Mouse (Mus musculus) limb, embryonic 12.5 days (tissue): Measurements from ENCODE around the gene Apobr. TPM values are rescaled to one million over a fixed set of nuclear protein-coding genes. Genes with fewer than 3 reads are reported as not detected.

ENCODE experiments used
- ATAC-seq: fragments of 200-750 bp; cut with Nextera tagmentation; 2 replicates; pipeline ENCODE4 v1.8.0; 2017; ENCODE audit warnings: low read depth, moderate TSS enrichment; ENCODE audit not compliant: insufficient number of reproducible peaks, insufficient read depth, low FRiP score, low TSS enrichment
- H3K27ac ChIP-seq: fragments of 300-500 bp; sonication (generic); 2 replicates; pipeline ENCODE4 v1.5.1; 2016; ENCODE audit warnings: mild to moderate bottlenecking, moderate library complexity
- H3K27me3 ChIP-seq: fragments of 300-500 bp; sonication (generic); 2 replicates; pipeline ENCODE4 v1.6.1; 2016; ENCODE audit warnings: mild to moderate bottlenecking, moderate library complexity
- H3K36me3 ChIP-seq: fragments of 300-500 bp; sonication (generic); 2 replicates; pipeline ENCODE4 v1.6.1; 2016; ENCODE audit warnings: mild to moderate bottlenecking, moderate library complexity
- H3K4me1 ChIP-seq: fragments of 300-500 bp; sonication (generic); replicated peaks from 2 replicates; pipeline ENCODE4 v1.6.1; 2016
- H3K4me2 ChIP-seq: fragments of 300-500 bp; sonication (generic); 2 replicates; pipeline ENCODE4 v1.6.1; 2016; ENCODE audit warnings: mild to moderate bottlenecking, moderate library complexity
- H3K4me3 ChIP-seq: fragments of 300-500 bp; sonication (generic); replicated peaks from 2 replicates; pipeline ENCODE4 v1.5.1; 2016; ENCODE audit warnings: mild to moderate bottlenecking
- H3K9ac ChIP-seq: fragments of 300-500 bp; sonication (generic); replicated peaks from 2 replicates; pipeline ENCODE4 v1.6.1; 2016; ENCODE audit warnings: mild to moderate bottlenecking, moderate library complexity
- H3K9me3 ChIP-seq: fragments of 300-500 bp; sonication (generic); 2 replicates; pipeline ENCODE4 v1.6.1; 2016; ENCODE audit warnings: mild to moderate bottlenecking, moderate library complexity
- WGBS: fragments of 180-500 bp; shearing (Covaris S2); methylation state at CpG from one replicate; pipeline ENCODE4 v1.1.7; 2016; 5-methylcytosine and 5-hydroxymethylcytosine counted together
- polyA plus RNA-seq: library from polyadenylated mRNA; unstranded; fragments of >200 nt; fragmentation: Nextera tagmentation; extraction: Ambion mirVana; gene quantifications from 2 replicates; pipeline ENCODE4 v1.2.1, GENCODE M21; 2016

The Apobr gene
- polyA plus RNA-seq, 1 experiment from 2014 or later, result 0.56 TPM

DNA sequence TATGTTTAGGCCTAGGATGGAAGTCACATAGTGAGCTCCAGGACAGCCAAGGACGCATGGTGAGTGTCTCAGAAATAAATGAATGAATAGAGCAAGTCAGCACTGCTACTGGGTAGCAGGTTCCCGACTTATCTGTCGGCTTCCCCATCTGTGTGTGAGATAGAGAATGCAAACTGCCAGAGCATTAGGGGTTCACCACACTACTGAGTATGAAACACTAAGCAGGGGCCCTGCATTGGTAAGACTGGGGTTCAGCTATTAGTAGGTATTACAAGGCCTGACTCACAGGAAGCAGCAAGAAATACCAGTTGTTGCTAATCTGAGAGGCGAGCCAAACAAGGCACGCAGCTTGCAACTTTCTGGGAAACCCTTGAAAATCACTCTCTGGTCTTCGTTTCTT lies 14.2 kb downstream of the Apobr start:
- no peak overlapping the region for H3K9ac ChIP-seq
- no peak overlapping the region for H3K4me2 ChIP-seq
- no peaks in the 10 kb centered on the region for H3K4me1 ChIP-seq
- no peaks in the 10 kb centered on the region for H3K36me3 ChIP-seq
- no peak overlapping the region for H3K27ac ChIP-seq
- no peaks in the 10 kb centered on the region for H3K9me3 ChIP-seq
- H3K27me3 ChIP-seq, result no peaks in the 10 kb centered on the region
- 82% methylated on average over 6 of the region's 6 CpGs for WGBS
- no peak overlapping the region for H3K4me3 ChIP-seq
- no peak for ATAC-seq

- no peak overlapping the region for H3K27ac ChIP-seq
- H3K4me2 ChIP-seq, result no peak overlapping the region
- H3K4me3 ChIP-seq, result no peak overlapping the region
- no peaks in the 10 kb centered on the region for H3K27me3 ChIP-seq
- no peak for ATAC-seq
- H3K9ac ChIP-seq, result no peak overlapping the region
- 47% methylated on average over 3 of the region's 5 CpGs for WGBS
- H3K36me3 ChIP-seq, result no peaks in the 10 kb centered on the region
- no peaks in the 10 kb centered on the region for H3K4me1 ChIP-seq
- H3K9me3 ChIP-seq, result no peaks in the 10 kb centered on the region
These were observed 17.2 kb downstream of the Apobr start for GRCm38 (mm10) chr7:126601896-126602295.

- H3K4me3 ChIP-seq, result no peak overlapping the region
These were observed 17.9 kb downstream of the Apobr start for GRCm38 (mm10) chr7:126602650-126603049.

DNA sequence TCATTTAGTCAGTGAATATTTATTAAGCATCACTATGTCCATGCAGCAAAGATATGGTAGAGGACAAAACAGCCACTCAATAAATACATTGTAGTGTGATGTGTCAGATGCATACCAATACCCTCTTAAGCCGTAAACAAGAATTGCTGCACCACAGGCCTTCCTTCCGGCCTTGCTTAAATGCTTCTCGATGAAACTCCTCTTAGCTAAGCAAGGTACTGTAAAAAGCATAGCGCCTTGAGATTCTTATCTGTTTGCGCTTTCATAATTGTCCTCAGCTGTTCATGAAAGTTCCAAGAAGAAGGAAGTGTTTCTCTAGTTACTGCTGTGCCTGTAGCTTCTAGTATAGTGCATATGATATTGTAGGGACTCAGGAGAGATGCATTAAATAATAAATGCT lies 21.9 kb downstream of the Apobr start:
- Histone ChIP-seq H3K4me2 (no peak overlapping the region), H3K9ac (no peak overlapping the region), H3K4me3 (no peak overlapping the region), H3K27ac (no peak overlapping the region), H3K27me3 (no peaks in the 10 kb centered on the region; the same call in 1 of the 2 replicates), H3K36me3 (no peaks in the 10 kb centered on the region), H3K4me1 (no peaks in the 10 kb centered on the region), H3K9me3 (no peaks in the 10 kb centered on the region)
- no peak for ATAC-seq
- 72% methylated on average over 5 of the region's 5 CpGs for WGBS

More at GRCm38 (mm10) chr7:126602650-126603049, 17.9 kb downstream of the Apobr start:
- H3K4me2 ChIP-seq, result no peak overlapping the region
- no peaks in the 10 kb centered on the region for H3K36me3 ChIP-seq
- no peaks in the 10 kb centered on the region for H3K27me3 ChIP-seq
- H3K9me3 ChIP-seq, result no peaks in the 10 kb centered on the region
- H3K9ac ChIP-seq, result no peak overlapping the region
- 78% methylated on average over 3 of the region's 3 CpGs for WGBS
- ATAC-seq, result no peak
- H3K27ac ChIP-seq, result no peak overlapping the region
- no peaks in the 10 kb centered on the region for H3K4me1 ChIP-seq

DNA sequence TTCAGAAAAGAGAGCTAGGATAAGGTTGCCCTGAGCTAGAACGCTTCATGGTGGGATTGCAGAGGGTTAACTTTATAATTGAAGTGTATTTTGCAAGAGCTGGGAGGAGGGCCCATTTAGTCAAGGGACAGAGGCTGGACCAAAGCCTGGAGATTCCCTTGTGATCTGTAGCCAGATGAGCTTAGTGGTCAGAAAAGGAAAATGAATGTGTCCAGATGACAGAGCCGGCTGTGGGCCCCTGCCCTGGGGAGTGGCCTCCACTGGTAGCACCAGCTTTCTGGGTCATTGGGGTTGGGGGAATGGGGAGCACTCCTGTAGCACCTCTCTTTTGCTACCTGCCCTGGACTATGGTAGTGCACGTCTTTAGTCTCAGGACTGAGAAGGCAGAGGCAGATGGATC lies 22.3 kb downstream of the Apobr start:
- Histone ChIP-seq H3K9me3 (no peaks in the 10 kb centered on the region), H3K36me3 (no peaks in the 10 kb centered on the region), H3K27ac (no peak overlapping the region), H3K4me1 (no peaks in the 10 kb centered on the region), H3K4me2 (no peak overlapping the region), H3K9ac (no peak overlapping the region), H3K4me3 (no peak overlapping the region), H3K27me3 (no peaks in the 10 kb centered on the region; the same call in 1 of the 2 replicates)
- no peak for ATAC-seq
- WGBS, result 73% methylated on average over 3 of the region's 3 CpGs

- Histone ChIP-seq H3K27ac (no peak overlapping the region), H3K9ac (no peak overlapping the region), H3K4me2 (no peak overlapping the region), H3K9me3 (no peaks in the 10 kb centered on the region), H3K27me3 (no peaks in the 10 kb centered on the region; the same call in 1 of the 2 replicates), H3K4me1 (no peaks in the 10 kb centered on the region), H3K4me3 (no peak overlapping the region), H3K36me3 (no peaks in the 10 kb centered on the region)
- ATAC-seq, result no peak
- WGBS, result 86% methylated on average over 5 of the region's 5 CpGs
These were observed 23.1 kb downstream of the Apobr start for GRCm38 (mm10) chr7:126607796-126608195.

- no peak overlapping the region for H3K9ac ChIP-seq
- 75% methylated on average over 3 of the region's 3 CpGs for WGBS
- ATAC-seq, result no peak
These were observed 28.0 kb downstream of the Apobr start for GRCm38 (mm10) chr7:126612736-126613135.

GRCm38 (mm10) chr7:126616707-126617106 lies 32.0 kb downstream of the Apobr start:
- H3K4me3 ChIP-seq, result no peak overlapping the region
- ATAC-seq, result no peak

More at GRCm38 (mm10) chr7:126612736-126613135, 28.0 kb downstream of the Apobr start:
- Histone ChIP-seq H3K9me3 (no peaks in the 10 kb centered on the region), H3K27me3 (no peaks in the 10 kb centered on the region; the same call in 1 of the 2 replicates), H3K36me3 (no peaks in the 10 kb centered on the region), H3K27ac (no peak overlapping the region), H3K4me1 (no peaks in the 10 kb centered on the region), H3K4me3 (no peak overlapping the region), H3K4me2 (no peak overlapping the region)

DNA sequence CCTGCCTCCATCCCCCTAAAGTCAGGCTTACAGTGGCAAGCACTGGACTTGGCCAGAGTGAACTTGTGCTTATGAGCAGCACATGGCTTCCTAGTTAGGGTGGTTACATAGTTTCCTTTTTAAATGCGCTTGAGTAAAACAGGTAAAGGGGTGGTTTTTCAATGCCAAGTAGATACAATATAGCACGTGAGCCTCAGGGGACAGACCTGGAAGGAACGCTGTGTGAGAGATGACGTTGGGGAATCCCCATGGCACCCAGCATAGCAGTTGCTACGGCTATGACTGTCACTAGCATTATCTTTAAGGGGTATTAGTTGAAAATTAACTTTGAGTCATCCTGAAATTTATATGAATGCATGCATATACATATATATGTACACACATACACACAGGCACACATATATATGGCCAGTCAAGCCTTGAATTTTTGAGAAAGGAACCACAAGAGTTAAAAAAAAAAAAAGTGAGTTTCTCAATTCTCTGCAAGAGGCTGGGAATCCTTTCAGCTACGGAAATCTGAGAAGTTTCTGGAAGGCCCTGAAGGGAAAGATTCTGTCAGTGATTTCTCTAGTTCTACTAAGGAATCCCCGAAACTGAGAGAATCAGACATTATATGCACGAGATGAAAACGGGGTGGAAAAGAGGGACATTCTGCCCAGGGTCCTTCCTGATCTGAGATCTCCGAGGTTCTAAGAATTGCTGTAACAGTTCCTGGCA lies 35.0 kb downstream of the Apobr start:
- no peaks in the 10 kb centered on the region for H3K9me3 ChIP-seq
- H3K4me3 ChIP-seq, result no peak overlapping the region
- WGBS, result 82% methylated on average over 10 of the region's 10 CpGs
- no peak overlapping the region for H3K4me2 ChIP-seq
- no peak overlapping the region for H3K9ac ChIP-seq
- ATAC-seq, result no peak
- 0 out of 2 replicates have a peak, but pooled peaks cover 4% of the 10 kb centered on the region for H3K4me1 ChIP-seq
- no peaks in the 10 kb centered on the region for H3K36me3 ChIP-seq
- H3K27ac ChIP-seq, result no peak overlapping the region
- no peaks in the 10 kb centered on the region for H3K27me3 ChIP-seq

More at GRCm38 (mm10) chr7:126616707-126617106, 32.0 kb downstream of the Apobr start:
- Histone ChIP-seq H3K27ac (no peak overlapping the region), H3K4me2 (no peak overlapping the region), H3K27me3 (no peaks in the 10 kb centered on the region), H3K36me3 (no peaks in the 10 kb centered on the region), H3K4me1 (no peaks in the 10 kb centered on the region), H3K9me3 (no peaks in the 10 kb centered on the region), H3K9ac (no peak overlapping the region)
- 70% methylated on average over 3 of the region's 3 CpGs for WGBS

GRCm38 (mm10) chr7:126621452-126622359 lies 37.0 kb downstream of the Apobr start:
- no peaks in the 10 kb centered on the region for H3K9me3 ChIP-seq
- no peak overlapping the region for H3K4me2 ChIP-seq
- no peak for ATAC-seq
- 0 out of 2 replicates have a peak, but pooled peaks cover 4% of the 10 kb centered on the region for H3K4me1 ChIP-seq
- no peak overlapping the region for H3K9ac ChIP-seq
- H3K27ac ChIP-seq, result no peak overlapping the region
- no peaks in the 10 kb centered on the region for H3K27me3 ChIP-seq
- H3K4me3 ChIP-seq, result no peak overlapping the region
- no peaks in the 10 kb centered on the region for H3K36me3 ChIP-seq
- WGBS, result 76% methylated on average over 9 of the region's 9 CpGs

DNA sequence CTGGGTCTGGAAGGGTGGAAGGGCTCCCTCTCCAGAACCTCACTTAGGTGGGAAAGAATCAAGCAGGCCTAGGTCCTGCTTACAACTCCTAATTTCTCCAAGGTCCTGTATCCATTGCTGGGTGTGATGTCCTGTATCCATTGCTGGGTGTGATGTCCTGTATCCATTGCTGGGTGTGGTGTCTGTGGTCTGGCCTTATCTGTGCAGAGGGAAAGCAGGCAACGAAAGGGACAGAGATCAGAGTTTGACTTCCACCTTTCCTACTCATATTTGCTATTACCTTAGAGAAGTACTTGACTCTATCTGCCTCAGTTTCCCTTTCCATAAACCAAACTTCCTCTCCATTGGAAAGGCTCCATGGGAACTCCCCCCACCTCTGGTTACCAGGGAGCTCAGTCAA lies 38.6 kb downstream of the Apobr start:
- Histone ChIP-seq H3K4me1 (peaks cover 9% of the 10 kb centered on the region; the same call in 1 of the 2 replicates), H3K27me3 (no peaks in the 10 kb centered on the region), H3K27ac (no peak overlapping the region), H3K36me3 (no peaks in the 10 kb centered on the region), H3K9me3 (no peaks in the 10 kb centered on the region), H3K4me3 (no peak overlapping the region), H3K9ac (no peak overlapping the region), H3K4me2 (no peak overlapping the region)
- no peak for ATAC-seq
- WGBS, result 91% methylated on average over 1 of the region's 1 CpGs
